ENCODE assay signal across 8 mouse cellular contexts in genomic region chr12:87267682-87268081, GRCm38 (mm10). TPM values are rescaled to one million over a fixed set of nuclear protein-coding genes. Genes with fewer than 3 reads are reported as not detected.
DNase-seq lines count a peak whose midpoint lies in the region; ATAC-seq and TF ChIP-seq lines count a peak whose summit lies in the region.

No protein-coding gene starts in this region.

- H3K4me1 ChIP-seq in forebrain, embryonic 16.5 days (replicated peaks; ENCODE audit: control insufficient read depth, insufficient read depth, low read length): peaks cover 23% of the 10 kb centered on the region
- 0 out of 2 replicates have a peak, but pooled peaks cover 6% of the 10 kb centered on the region for H3K4me1 ChIP-seq in kidney, postnatal 0 days (replicated peaks; ENCODE audit: insufficient read depth, low read length)
- H3K4me1 ChIP-seq in midbrain, embryonic 11.5 days (ENCODE audit: control insufficient read depth, insufficient read depth, low read length): peaks cover 10% of the 10 kb centered on the region

- no peaks in the 10 kb centered on the region for H3K9me3 ChIP-seq in forebrain, embryonic 16.5 days (ENCODE audit: control insufficient read depth, low read length)
- no peaks in the 10 kb centered on the region for H3K9me3 ChIP-seq in kidney, postnatal 0 days (replicated peaks; ENCODE audit: low read length)
- H3K9me3 ChIP-seq in midbrain, embryonic 11.5 days (ENCODE audit: control insufficient read depth, low read length): no peaks in the 10 kb centered on the region

- H3K4me3 ChIP-seq in forebrain, embryonic 16.5 days (replicated peaks; ENCODE audit: low read length): peak overlapping the region; percentile 97
- H3K4me3 ChIP-seq in kidney, postnatal 0 days (replicated peaks; ENCODE audit: low read depth, low read length): peak overlapping the region; percentile 76
- H3K4me3 ChIP-seq in midbrain, embryonic 11.5 days (ENCODE audit: low read depth, low read length): peak overlapping the region; percentile 80

- peaks cover 23% of the 10 kb centered on the region for H3K36me3 ChIP-seq in forebrain, embryonic 16.5 days (ENCODE audit: control insufficient read depth, insufficient read depth)
- peaks cover 26% of the 10 kb centered on the region for H3K36me3 ChIP-seq in kidney, postnatal 0 days (ENCODE audit: insufficient read depth, low read length)
- H3K36me3 ChIP-seq in midbrain, embryonic 11.5 days (ENCODE audit: control insufficient read depth, insufficient read depth, low read length): peaks cover 18% of the 10 kb centered on the region

- H3K4me2 ChIP-seq in forebrain, embryonic 16.5 days (ENCODE audit: low read length): peak overlapping the region; percentile 75
- peak overlapping the region; percentile 86 for H3K4me2 ChIP-seq in kidney, postnatal 0 days (ENCODE audit: low read length)
- peak overlapping the region; percentile 87 for H3K4me2 ChIP-seq in midbrain, embryonic 11.5 days

- no peak overlapping the region for H3K27ac ChIP-seq in forebrain, embryonic 16.5 days (ENCODE audit: low read length)
- H3K27ac ChIP-seq in kidney, postnatal 0 days: no peak overlapping the region
- H3K27ac ChIP-seq in midbrain, embryonic 11.5 days (ENCODE audit: low read depth, low read length): no peak overlapping the region

- WGBS in forebrain, embryonic 16.5 days: 14% methylated on average over 4 of the region's 4 CpGs
- WGBS in kidney, postnatal 0 days: 21% methylated on average over 4 of the region's 4 CpGs
- WGBS in midbrain, embryonic 11.5 days: 27% methylated on average over 4 of the region's 4 CpGs

- no peak overlapping the region for H3K9ac ChIP-seq in forebrain, embryonic 16.5 days (replicated peaks; ENCODE audit: low read depth, low read length)
- H3K9ac ChIP-seq in kidney, postnatal 0 days (ENCODE audit: low read depth, low read length): peak overlapping the region; percentile 72; the same call in 1 of the 2 replicates
- peak overlapping the region; percentile 92; the same call in 1 of the 2 replicates for H3K9ac ChIP-seq in midbrain, embryonic 11.5 days (ENCODE audit: low read length)

- TF ChIP-seq CTCF in kidney, postnatal 0 days (IDR thresholded peaks at IDR 0.05; ENCODE audit: low read depth): peak; percentile 63

- DNase-seq in adrenal gland, postnatal 10 days: peak; percentile 53
- DNase-seq in adrenal gland, adult 8-10 months: no peak
- DNase-seq in A20 (ENCODE audit: low read depth, low spot score): peak; percentile 73
- peak; percentile 66 for DNase-seq in c-Kit-positive CD71-positive TER-119-positive erythroid progenitor cells, embryonic 14.5 days (ENCODE audit: low spot score)
- DNase-seq in kidney, postnatal 0 days (ENCODE audit: low spot score): peak; percentile 72
- peak; percentile 86 for DNase-seq in midbrain, embryonic 11.5 days (ENCODE audit: low spot score, missing footprints)

- no peak for ATAC-seq in forebrain, embryonic 16.5 days
- no peak for ATAC-seq in kidney, postnatal 0 days (replicated peaks; ENCODE audit: low FRiP score, low read depth)
- ATAC-seq in midbrain, embryonic 11.5 days (ENCODE audit: low FRiP score): no peak
- no peak for ATAC-seq in frontal cortex, adult (ENCODE audit: low TSS enrichment)

- H3K27me3 ChIP-seq in forebrain, embryonic 16.5 days (replicated peaks; ENCODE audit: control insufficient read depth, insufficient read depth, low read length): no peaks in the 10 kb centered on the region
- H3K27me3 ChIP-seq in kidney, postnatal 0 days (ENCODE audit: insufficient read depth, low read length): no peaks in the 10 kb centered on the region
- H3K27me3 ChIP-seq in midbrain, embryonic 11.5 days (ENCODE audit: control insufficient read depth, insufficient read depth, low read length): no peaks in the 10 kb centered on the region

RNA-seq across cellular contexts. Expression of gene Ahsa1, which starts 1.4 kb away (rescaled TPM):
- 100 to 1,000 TPM; 117 TPM for total RNA-seq in adrenal gland, postnatal 10 days (2021)
- total RNA-seq in adrenal gland, adult 8-10 months (2022): 100 to 1,000 TPM; 120 to 228 (median 142) TPM
- 222 TPM in 2 replicates for polyA plus RNA-seq in forebrain, embryonic 16.5 days (2015; fragmentation: Nextera tagmentation; extraction: Ambion mirVana)
- 149 and 157 TPM in 2 replicates for polyA plus RNA-seq in kidney, postnatal 0 days (2015; fragmentation: Nextera tagmentation; extraction: Ambion mirVana)
- 215 and 230 TPM in 2 replicates for polyA plus RNA-seq in midbrain, embryonic 11.5 days (2014; fragmentation: Nextera tagmentation; extraction: Ambion mirVana)

RNA-seq across cellular contexts. Expression of gene Vipas39, which starts 1.6 kb away (rescaled TPM):
- 10 to 100 TPM; 34.2 to 40.2 TPM for total RNA-seq in adrenal gland, postnatal 10 days (2021)
- total RNA-seq in adrenal gland, adult 8-10 months (2022): 10 to 100 TPM; 34.6 to 53.1 (median 43.5) TPM
- 79.1 and 80.9 TPM in 2 replicates for polyA plus RNA-seq in forebrain, embryonic 16.5 days (2015; fragmentation: Nextera tagmentation; extraction: Ambion mirVana)
- 38.1 and 44.1 TPM in 2 replicates for polyA plus RNA-seq in kidney, postnatal 0 days (2015; fragmentation: Nextera tagmentation; extraction: Ambion mirVana)
- 59.6 and 64.5 TPM in 2 replicates for polyA plus RNA-seq in midbrain, embryonic 11.5 days (2014; fragmentation: Nextera tagmentation; extraction: Ambion mirVana)

RNA-seq across cellular contexts. Expression of gene Noxred1, which starts 29.1 kb away (rescaled TPM):
- under 1 TPM; 0.42 to 0.55 TPM for total RNA-seq in adrenal gland, postnatal 10 days (2021)
- under 1 TPM in 3 of 4 experiments, not detected in 1; 0.29 to 0.55 (median 0.35) TPM for total RNA-seq in adrenal gland, adult 8-10 months (2022)
- polyA plus RNA-seq in forebrain, embryonic 16.5 days (2015; fragmentation: Nextera tagmentation; extraction: Ambion mirVana): 1.6 TPM in 2 replicates
- 0.17 TPM in 1 of 2 replicates, not detected in the other for polyA plus RNA-seq in kidney, postnatal 0 days (2015; fragmentation: Nextera tagmentation; extraction: Ambion mirVana)
- 0.87 and 1.5 TPM in 2 replicates for polyA plus RNA-seq in midbrain, embryonic 11.5 days (2014; fragmentation: Nextera tagmentation; extraction: Ambion mirVana)

RNA-seq across cellular contexts. Expression of gene Ism2, which starts 31.8 kb away (rescaled TPM):
- under 1 TPM; 0.18 to 0.55 TPM for total RNA-seq in adrenal gland, postnatal 10 days (2021)
- total RNA-seq in adrenal gland, adult 8-10 months (2022): under 1 TPM in 2 of 4 experiments, not detected in 2; 0.28 to 0.32 TPM
- polyA plus RNA-seq in forebrain, embryonic 16.5 days (2015; fragmentation: Nextera tagmentation; extraction: Ambion mirVana): 0.62 and 1.1 TPM in 2 replicates
- 0.39 and 0.46 TPM in 2 replicates for polyA plus RNA-seq in kidney, postnatal 0 days (2015; fragmentation: Nextera tagmentation; extraction: Ambion mirVana)
- polyA plus RNA-seq in midbrain, embryonic 11.5 days (2014; fragmentation: Nextera tagmentation; extraction: Ambion mirVana): 0.52 and 0.53 TPM in 2 replicates
